Mouse (Mus musculus) embryo, embryonic 11 days (tissue): ENCODE data around the gene Ppargc1a.

Experiments used
- DNase-seq: peaks from one replicate; pipeline ENCODE4 v3.0.0-alpha.2; 2015

The Ppargc1a gene

GRCm38 (mm10) chr5:51410006-51410405 lies 157.5 kb downstream of the Ppargc1a start:
- DNase-seq = no peak

GRCm38 (mm10) chr5:51406406-51406805 lies 161.1 kb downstream of the Ppargc1a start:
- DNase-seq = no peak
